Mouse (Mus musculus): Measurements from ENCODE around the gene Klf12.

The Klf12 gene

GRCm38 (mm10) chr14:100231384-100231783 lies 53.1 kb downstream of the Klf12 start:
- DNase-seq: no peak

- DNase-seq: no peak
These were observed 56.4 kb downstream of the Klf12 start for GRCm38 (mm10) chr14:100228120-100228519.

GRCm38 (mm10) chr14:100227717-100228116 lies 56.8 kb downstream of the Klf12 start:
- no peak for DNase-seq

GRCm38 (mm10) chr14:100224151-100224550 lies 60.3 kb downstream of the Klf12 start:
- DNase-seq: no peak

- no peak for DNase-seq
These were observed 62.2 kb downstream of the Klf12 start for GRCm38 (mm10) chr14:100222260-100222659.

- no peak for DNase-seq
These were observed 69.2 kb downstream of the Klf12 start for GRCm38 (mm10) chr14:100215213-100215785.

- DNase-seq: peak; percentile 21 to 37
These were observed 71.4 kb downstream of the Klf12 start for GRCm38 (mm10) chr14:100213066-100213465.

- DNase-seq: no peak
These were observed 72.7 kb downstream of the Klf12 start for GRCm38 (mm10) chr14:100211826-100212117.

- peak; percentile 44 to 70 for DNase-seq
These were observed 73.2 kb downstream of the Klf12 start for GRCm38 (mm10) chr14:100211036-100211825.

GRCm38 (mm10) chr14:100209814-100210419 lies 74.6 kb downstream of the Klf12 start:
- DNase-seq: peak in 1 of 2 experiments; percentile 9

GRCm38 (mm10) chr14:100207081-100207480 lies 77.4 kb downstream of the Klf12 start:
- DNase-seq: no peak

- DNase-seq: no peak
These were observed 78.3 kb downstream of the Klf12 start for GRCm38 (mm10) chr14:100206207-100206606.

- no peak for DNase-seq
These were observed 84.3 kb downstream of the Klf12 start for GRCm38 (mm10) chr14:100200058-100200688.

GRCm38 (mm10) chr14:100198636-100199035 lies 85.8 kb downstream of the Klf12 start:
- DNase-seq: no peak

- no peak for DNase-seq
These were observed 87.3 kb downstream of the Klf12 start for GRCm38 (mm10) chr14:100197199-100197598.

- no peak for DNase-seq
These were observed 94.8 kb downstream of the Klf12 start for GRCm38 (mm10) chr14:100189490-100190197.

GRCm38 (mm10) chr14:100187372-100187771 lies 97.1 kb downstream of the Klf12 start:
- DNase-seq: no peak

GRCm38 (mm10) chr14:100177796-100178195 lies 106.7 kb downstream of the Klf12 start:
- DNase-seq: no peak

- no peak for DNase-seq
These were observed 119.4 kb downstream of the Klf12 start for GRCm38 (mm10) chr14:100165075-100165474.

GRCm38 (mm10) chr14:100156639-100157038 lies 127.8 kb downstream of the Klf12 start:
- no peak for DNase-seq

GRCm38 (mm10) chr14:100147666-100148065 lies 136.8 kb downstream of the Klf12 start:
- DNase-seq: no peak

- DNase-seq: no peak
These were observed 144.1 kb downstream of the Klf12 start for GRCm38 (mm10) chr14:100140370-100140769.

GRCm38 (mm10) chr14:100134304-100134703 lies 150.2 kb downstream of the Klf12 start:
- no peak for DNase-seq
